Mouse (Mus musculus) stomach, postnatal 0 days (tissue): Measurements from ENCODE around the gene Gm49322. TPM values are rescaled to one million over a fixed set of nuclear protein-coding genes. Genes with fewer than 3 reads are reported as not detected.

Experiments
- ATAC-seq: fragments of 200-750 bp; cut with Nextera tagmentation; 2 replicates; pipeline ENCODE4 v1.8.0; 2017; ENCODE audit not compliant: low FRiP score, low TSS enrichment
- DNase-seq: peaks from one replicate; pipeline ENCODE4 v3.0.0-alpha.2; 2016; ENCODE audit warnings: low spot score
- H3K27ac ChIP-seq: fragments of 300-500 bp; sonication (generic); replicated peaks from 2 replicates; pipeline ENCODE4 v1.5.1; 2014; ENCODE audit warnings: mild to moderate bottlenecking, control low read depth
- H3K27me3 ChIP-seq: fragments of 300-500 bp; sonication (generic); 2 replicates; pipeline ENCODE4 v1.6.1; 2014; ENCODE audit warnings: low read length; ENCODE audit not compliant: control insufficient read depth, insufficient read depth
- H3K36me3 ChIP-seq: fragments of 300-500 bp; sonication (generic); 2 replicates; pipeline ENCODE4 v1.6.1; 2014; ENCODE audit warnings: low read length, mixed read lengths; ENCODE audit not compliant: control insufficient read depth, insufficient read depth
- H3K4me1 ChIP-seq: fragments of 300-500 bp; sonication (generic); replicated peaks from 2 replicates; pipeline ENCODE4 v1.6.1; 2014; ENCODE audit warnings: antibody characterized with exemption; ENCODE audit not compliant: control insufficient read depth, insufficient read depth
- H3K4me2 ChIP-seq: fragments of 300-500 bp; sonication (generic); replicated peaks from 2 replicates; pipeline ENCODE4 v1.6.1; 2014; ENCODE audit warnings: low read depth, mild to moderate bottlenecking, control low read depth, moderate library complexity
- H3K4me3 ChIP-seq: fragments of 300-500 bp; sonication (generic); 2 replicates; pipeline ENCODE4 v1.5.1; 2014; ENCODE audit warnings: low read depth, low read length, control low read depth
- H3K9ac ChIP-seq: fragments of 300-500 bp; sonication (generic); 2 replicates; pipeline ENCODE4 v1.6.1; 2014; ENCODE audit warnings: mild to moderate bottlenecking, low read length, control low read depth, mixed read lengths
- H3K9me3 ChIP-seq: fragments of 300-500 bp; sonication (generic); 2 replicates; pipeline ENCODE4 v1.6.1; 2016; ENCODE audit warnings: low read length; ENCODE audit not compliant: control insufficient read depth
- CTCF ChIP-seq: IDR thresholded peaks from 2 replicates; pipeline ENCODE4 v1.5.1; 2016; ENCODE audit warnings: antibody characterized with exemption, low read depth, mild to moderate bottlenecking, moderate library complexity
- EP300 ChIP-seq: optimal IDR thresholded peaks from 2 replicates; pipeline ENCODE3; 2016; ENCODE audit warnings: antibody characterized with exemption
- WGBS: fragments of 180-500 bp; shearing (Covaris S2); extraction: QIAGEN DNeasy Blood & Tissue Kit; methylation state at CpG from one replicate; pipeline ENCODE4 v1.1.7; 2014; 5-methylcytosine and 5-hydroxymethylcytosine counted together
- polyA plus RNA-seq: library from polyadenylated mRNA; unstranded; fragments of >200 nt; fragmentation: Nextera tagmentation; extraction: Ambion mirVana; gene quantifications from 2 replicates; pipeline ENCODE4 v1.2.1, GENCODE M21; 2015

The Gm49322 gene
- polyA plus RNA-seq, 1 experiment from 2014 or later: 1.7 TPM

- H3K9me3 ChIP-seq: no peaks in the 10 kb centered on the region
- peaks cover 3% of the 10 kb centered on the region; the same call in 1 of the 2 replicates for H3K4me1 ChIP-seq
- peaks cover 9% of the 10 kb centered on the region for H3K36me3 ChIP-seq
- H3K27me3 ChIP-seq: no peaks in the 10 kb centered on the region
- TF ChIP-seq CTCF: no peak
- TF ChIP-seq EP300: no peak
- ATAC-seq: no peak
- no peak overlapping the region for H3K4me2 ChIP-seq
- H3K4me3 ChIP-seq: no peak overlapping the region
- DNase-seq: no peak
- WGBS: 86% methylated on average over 2 of the region's 2 CpGs
- no peak overlapping the region for H3K27ac ChIP-seq
- no peak overlapping the region for H3K9ac ChIP-seq
These were observed 833 bp upstream of the Gm49322 start for GRCm38 (mm10) chr10:80604988-80605387.

DNA sequence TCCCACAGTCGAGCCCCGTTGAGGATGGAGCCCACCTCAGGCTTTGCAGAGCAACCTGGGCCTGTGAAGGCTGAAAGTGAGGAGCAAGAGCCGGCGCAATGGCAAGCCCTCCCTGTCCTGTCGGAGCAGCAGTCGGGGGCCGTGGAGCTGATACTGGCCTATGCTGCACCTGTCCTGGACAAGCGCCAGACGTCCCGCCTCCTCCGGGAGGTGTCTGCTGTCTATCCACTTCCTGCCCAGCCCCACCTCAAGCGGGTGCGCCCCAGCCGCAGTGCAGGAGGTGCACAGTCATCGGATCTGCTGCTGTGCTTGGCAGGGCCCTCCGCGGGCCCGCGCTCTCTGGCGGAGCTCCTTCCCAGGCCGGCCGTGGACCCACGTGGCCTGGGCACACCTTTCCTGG is 485 bp downstream of the Gm49322 start:
- Histone ChIP-seq H3K4me1 (peaks cover 3% of the 10 kb centered on the region; the same call in 1 of the 2 replicates), H3K9ac (peak overlapping the region; percentile 13; the same call in 1 of the 2 replicates), H3K27ac (peak overlapping the region; percentile 18; the same call in 1 of the 2 replicates), H3K4me3 (no peak overlapping the region), H3K36me3 (peaks cover 9% of the 10 kb centered on the region), H3K27me3 (no peaks in the 10 kb centered on the region), H3K4me2 (no peak overlapping the region), H3K9me3 (no peaks in the 10 kb centered on the region)
- 62% methylated on average over 20 of the region's 23 CpGs for WGBS
- TF ChIP-seq EP300 (no peak), CTCF (no peak)
- peak; percentile 60 for ATAC-seq
- peak; percentile 87 for DNase-seq

DNA sequence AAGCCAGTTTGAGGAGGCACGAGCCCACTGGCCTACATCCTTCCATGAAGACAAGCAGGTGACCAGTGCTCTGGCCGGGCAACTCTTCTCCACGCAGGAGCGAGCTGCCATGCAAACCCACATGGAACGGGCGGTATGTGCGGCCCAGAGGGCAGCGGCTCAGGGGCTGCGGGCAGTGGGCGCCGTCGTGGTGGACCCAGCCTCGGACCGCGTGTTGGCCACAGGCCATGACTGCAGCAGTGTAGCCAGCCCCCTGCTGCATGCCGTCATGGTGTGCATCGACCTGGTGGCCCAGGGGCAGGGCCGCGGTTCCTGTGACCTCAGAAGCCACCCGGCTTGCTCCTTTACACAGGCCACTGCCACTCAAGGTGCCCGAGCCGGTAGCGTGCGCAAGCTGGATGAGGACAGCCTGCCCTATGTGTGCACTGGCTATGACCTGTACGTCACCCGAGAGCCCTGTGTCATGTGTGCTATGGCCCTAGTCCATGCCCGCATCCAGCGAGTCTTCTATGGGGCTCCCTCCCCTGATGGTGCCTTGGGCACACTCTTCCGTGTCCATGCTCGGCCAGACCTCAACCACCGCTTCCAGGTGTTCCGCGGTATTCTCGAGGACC is 1.0 kb downstream of the Gm49322 start:
- Histone ChIP-seq H3K27me3 (no peaks in the 10 kb centered on the region), H3K9ac (no peak overlapping the region), H3K9me3 (no peaks in the 10 kb centered on the region), H3K27ac (no peak overlapping the region; the same call in 1 of the 2 replicates), H3K36me3 (peaks cover 9% of the 10 kb centered on the region), H3K4me1 (peaks cover 3% of the 10 kb centered on the region; the same call in 1 of the 2 replicates), H3K4me2 (no peak overlapping the region), H3K4me3 (no peak overlapping the region)
- TF ChIP-seq CTCF (no peak), EP300 (no peak)
- 94% methylated on average over 34 of the region's 34 CpGs for WGBS
- no peak for DNase-seq
- ATAC-seq: no peak

- no peaks in the 10 kb centered on the region for H3K9me3 ChIP-seq
- H3K4me2 ChIP-seq: no peak overlapping the region
- TF ChIP-seq CTCF: no peak
- no peak for TF ChIP-seq EP300
- H3K27ac ChIP-seq: no peak overlapping the region
- WGBS: 85% methylated on average over 3 of the region's 3 CpGs
- H3K4me3 ChIP-seq: no peak overlapping the region
- no peaks in the 10 kb centered on the region for H3K27me3 ChIP-seq
- H3K36me3 ChIP-seq: peaks cover 12% of the 10 kb centered on the region
- H3K9ac ChIP-seq: no peak overlapping the region
- peaks cover 3% of the 10 kb centered on the region; the same call in 1 of the 2 replicates for H3K4me1 ChIP-seq
- ATAC-seq (no peak), DNase-seq (no peak)
These were observed 2.6 kb downstream of the Gm49322 start for GRCm38 (mm10) chr10:80608435-80608834.

GRCm38 (mm10) chr10:80609269-80609924 is 3.6 kb downstream of the Gm49322 start:
- no peak for DNase-seq
- TF ChIP-seq CTCF (no peak), EP300 (no peak)
- no peak overlapping the region for H3K27ac ChIP-seq
- no peak overlapping the region for H3K9ac ChIP-seq
- H3K4me1 ChIP-seq: no peaks in the 10 kb centered on the region
- no peaks in the 10 kb centered on the region for H3K9me3 ChIP-seq
- H3K4me2 ChIP-seq: no peak overlapping the region
- no peak overlapping the region for H3K4me3 ChIP-seq
- 84% methylated on average over 10 of the region's 10 CpGs for WGBS
- H3K27me3 ChIP-seq: no peaks in the 10 kb centered on the region
- H3K36me3 ChIP-seq: peaks cover 15% of the 10 kb centered on the region
- no peak for ATAC-seq
